Mouse (Mus musculus) inflammation-experienced regulatory T-cells, adult 6 months (primary cell): Measurements from ENCODE around the gene Nkd1. TPM values are rescaled to one million over a fixed set of nuclear protein-coding genes. Genes with fewer than 3 reads are reported as not detected.
A peak's percentile ranks its signal among the peaks of the same experiment; 100 is the strongest.

Experiments used
- ATAC-seq: one replicate; pipeline ENCODE4 v1.8.0; 2017
- polyA plus RNA-seq, 3 experiments: library from polyadenylated mRNA; unstranded; fragments of 100-300 nt; shearing (Covaris generic); gene quantifications; one replicate each; pipeline ENCODE4 v1.2.1; 2017

Nkd1 gene
- polyA plus RNA-seq, 3 experiments from 2014 or later: not detected

DNA sequence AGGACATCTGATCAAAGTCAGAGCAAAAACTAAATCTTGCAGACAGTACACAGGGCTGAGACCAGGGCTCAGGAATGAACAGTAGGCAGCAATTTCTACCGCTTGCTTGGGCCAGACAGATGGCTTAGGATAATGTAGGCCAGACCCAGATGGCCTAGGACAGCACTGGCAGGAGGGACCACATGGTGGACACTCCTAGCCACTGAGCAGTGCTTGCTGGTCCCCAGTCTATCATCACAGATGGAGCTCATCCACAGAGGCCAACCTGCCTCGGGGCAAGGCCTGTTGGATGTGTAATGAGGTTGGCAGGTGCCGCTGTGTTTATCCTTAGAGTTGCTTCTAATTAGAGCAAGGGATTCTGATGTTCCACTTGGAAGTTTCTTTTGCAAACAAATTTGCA lies 102.2 kb downstream of the Nkd1 start:
- ATAC-seq: no peak

- no peak for ATAC-seq
Observed at GRCm38 (mm10) chr8:88624276-88624675, 103.1 kb downstream of the Nkd1 start.

DNA sequence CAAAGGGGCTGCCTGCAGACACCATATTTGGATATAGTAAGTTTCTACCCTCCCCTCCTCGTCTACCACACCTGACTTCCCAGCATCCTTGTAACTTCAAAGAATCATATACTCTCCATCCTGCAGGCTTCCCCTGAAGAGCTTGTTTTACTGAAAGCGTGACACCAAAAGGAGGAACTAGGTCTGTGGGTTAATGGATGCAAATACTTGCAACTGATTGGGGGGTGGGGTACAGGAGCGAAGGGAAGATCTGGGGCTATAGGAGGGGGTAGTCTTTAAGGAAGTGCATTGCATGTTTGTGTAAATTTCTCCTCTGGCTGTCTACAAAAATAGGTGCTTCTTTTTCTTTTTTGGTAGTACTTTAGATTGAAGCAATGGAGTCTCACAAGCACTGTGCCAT lies 105.3 kb downstream of the Nkd1 start:
- no peak for ATAC-seq

DNA sequence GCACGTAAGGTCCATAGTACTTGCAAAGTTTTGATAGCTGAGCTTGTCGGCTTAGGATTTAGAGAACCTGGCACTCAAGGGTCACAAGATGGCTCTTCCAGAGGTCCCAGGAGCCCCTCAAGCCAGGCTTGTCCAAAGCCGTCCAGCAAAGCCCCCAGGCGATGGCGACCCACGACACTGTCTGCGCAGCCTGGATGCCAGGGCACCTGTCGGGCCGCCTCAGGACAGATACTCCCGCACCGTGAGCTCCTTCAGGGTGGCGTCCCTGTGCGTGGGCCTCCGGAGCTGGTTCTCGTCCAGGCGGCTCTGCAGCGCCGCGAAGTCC lies 105.7 kb downstream of the Nkd1 start:
- ATAC-seq: no peak

- ATAC-seq: no peak
Observed at GRCm38 (mm10) chr8:88627265-88627991, 106.3 kb downstream of the Nkd1 start.

DNA sequence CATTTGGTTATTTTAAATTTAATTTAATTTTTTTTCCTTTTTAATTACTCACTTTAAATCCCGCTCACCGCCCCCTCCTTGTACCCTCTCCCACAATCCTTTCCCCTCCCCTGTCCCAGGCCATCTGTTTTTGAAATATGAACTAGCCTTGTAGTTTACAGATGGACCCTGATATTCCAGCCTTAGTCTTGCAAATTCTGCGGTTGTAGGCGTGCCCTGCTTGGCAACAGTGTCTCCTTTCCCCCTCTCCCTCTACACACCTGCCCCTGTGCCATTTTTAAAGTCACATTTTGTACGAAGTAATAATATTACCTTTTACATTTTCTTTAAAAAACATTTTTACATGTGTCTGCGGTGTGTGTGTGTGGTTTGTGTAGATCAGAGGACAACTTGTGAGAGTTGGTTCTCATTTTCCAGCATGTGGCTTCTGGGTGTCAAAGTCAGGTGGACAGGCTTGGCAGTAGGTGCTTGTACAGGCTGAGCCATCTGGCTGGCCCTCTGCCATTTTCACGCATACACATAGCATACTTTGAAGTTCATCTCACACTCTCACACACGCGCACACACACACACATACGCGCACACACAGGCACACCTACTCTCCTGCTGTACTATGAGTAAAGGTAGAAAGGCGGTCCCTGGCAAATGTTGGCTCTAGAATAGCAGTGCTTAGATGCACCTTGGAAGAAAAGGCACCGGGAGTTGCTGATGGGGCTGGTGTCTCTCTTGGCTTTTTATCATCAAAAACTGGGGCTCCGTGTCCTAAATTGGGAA lies 107.0 kb downstream of the Nkd1 start:
- ATAC-seq: no peak

GRCm38 (mm10) chr8:88630225-88630624 lies 109.1 kb downstream of the Nkd1 start:
- ATAC-seq: no peak

DNA sequence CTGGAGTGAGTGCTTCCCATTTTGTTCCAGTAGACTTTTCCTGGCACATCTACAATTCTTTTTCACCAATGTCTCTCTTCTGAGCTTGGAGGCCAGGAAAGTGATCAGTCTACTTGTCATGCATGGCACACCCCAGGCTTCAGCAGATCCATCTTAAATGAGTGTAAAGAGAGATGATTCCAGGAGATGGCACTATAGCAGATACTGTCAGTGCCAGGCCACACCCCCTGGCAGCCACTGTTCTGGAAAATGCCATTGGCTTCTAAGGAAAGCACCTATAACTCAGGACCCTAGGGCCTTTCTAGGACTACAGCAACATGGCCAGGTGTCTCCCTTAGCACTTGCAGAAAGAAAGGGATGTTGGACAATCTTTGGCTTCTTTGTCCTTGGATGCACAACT lies 109.9 kb downstream of the Nkd1 start:
- ATAC-seq: peak; percentile 21

DNA sequence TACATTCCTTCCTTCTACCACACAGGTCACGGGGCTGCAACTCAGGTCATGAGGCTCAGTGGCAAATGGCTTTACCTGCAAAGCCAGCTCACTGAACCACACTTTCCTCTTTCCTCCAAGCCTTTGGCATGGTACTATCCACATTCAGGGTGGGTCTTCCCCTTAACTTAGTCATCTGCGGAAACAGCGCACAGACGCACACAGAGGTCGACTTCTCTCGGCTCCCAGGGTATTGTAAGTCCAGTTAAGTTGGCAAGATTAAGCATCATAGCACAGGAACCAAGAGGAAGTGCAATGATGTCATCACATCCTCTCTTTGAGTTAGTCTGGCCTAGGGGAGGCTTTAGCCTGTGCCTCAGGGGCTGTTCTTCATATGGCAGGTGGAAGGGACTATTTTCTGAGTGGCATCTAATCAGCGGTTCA lies 112.2 kb downstream of the Nkd1 start:
- ATAC-seq: peak; percentile 30

GRCm38 (mm10) chr8:88635474-88636397 lies 114.6 kb downstream of the Nkd1 start, which contains the start of gene Snx20:
TSS of gene Snx20 (minus strand) at chr8:88636128.
- peak; percentile 95 for ATAC-seq

- no peak for ATAC-seq
Observed at GRCm38 (mm10) chr8:88637092-88638000, 116.2 kb downstream of the Nkd1 start.

DNA sequence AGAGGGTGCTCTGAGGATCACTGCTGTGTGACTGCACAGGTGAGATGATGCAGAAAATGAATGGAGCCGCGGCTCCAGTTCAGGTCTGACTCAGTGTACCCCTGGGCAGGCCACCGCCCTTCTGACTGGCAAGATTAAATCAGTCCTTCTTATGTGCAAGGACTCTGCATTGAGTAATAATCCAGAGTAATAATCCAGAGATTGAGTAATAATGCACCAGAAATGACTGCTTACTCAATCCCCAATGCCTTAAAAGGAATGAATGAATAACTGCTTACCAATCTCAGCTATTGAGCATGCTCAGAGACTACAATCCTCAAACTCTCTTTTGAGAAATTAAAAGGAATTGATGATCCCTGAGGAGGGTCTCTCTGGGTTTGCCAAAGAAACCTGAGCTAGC lies 117.8 kb downstream of the Nkd1 start:
- no peak for ATAC-seq

- ATAC-seq: no peak
Observed at GRCm38 (mm10) chr8:88642734-88643564, 121.8 kb downstream of the Nkd1 start.

Other genes with a start within 250 kb of the Nkd1 start
- gene Adcy7, start 249.0 kb upstream of the Nkd1 start, polyA plus RNA-seq: 100 to 1,000 TPM in 1 of 3 experiments, 10 to 100 TPM in 2; 93.6 to 134 (median 97.2) TPM
- 10 to 100 TPM; 63.8 to 67.0 (median 64.7) TPM for gene Brd7, start 159.2 kb upstream of the Nkd1 start, polyA plus RNA-seq
- gene Snx20, start 114.8 kb downstream of the Nkd1 start, polyA plus RNA-seq: 10 to 100 TPM in 1 of 3 experiments, 1 to 10 TPM in 2; 6.2 to 12.0 (median 9.3) TPM
- gene Nod2, start 126.0 kb downstream of the Nkd1 start, polyA plus RNA-seq: 1 to 10 TPM; 2.4 to 4.3 (median 3.8) TPM
- 10 to 100 TPM; 88.9 to 92.6 (median 90.9) TPM for gene Cyld, start 175.7 kb downstream of the Nkd1 start, polyA plus RNA-seq